Mouse (Mus musculus): ENCODE measurements around the gene Dtnbp1. TPM values are rescaled to one million over a fixed set of nuclear protein-coding genes. Genes with fewer than 3 reads are reported as not detected.
A peak's percentile ranks its signal among the peaks of the same experiment; 100 is the strongest.

Dtnbp1 gene
- polyA plus RNA-seq, 1 experiment, result 56.6 TPM

DNA sequence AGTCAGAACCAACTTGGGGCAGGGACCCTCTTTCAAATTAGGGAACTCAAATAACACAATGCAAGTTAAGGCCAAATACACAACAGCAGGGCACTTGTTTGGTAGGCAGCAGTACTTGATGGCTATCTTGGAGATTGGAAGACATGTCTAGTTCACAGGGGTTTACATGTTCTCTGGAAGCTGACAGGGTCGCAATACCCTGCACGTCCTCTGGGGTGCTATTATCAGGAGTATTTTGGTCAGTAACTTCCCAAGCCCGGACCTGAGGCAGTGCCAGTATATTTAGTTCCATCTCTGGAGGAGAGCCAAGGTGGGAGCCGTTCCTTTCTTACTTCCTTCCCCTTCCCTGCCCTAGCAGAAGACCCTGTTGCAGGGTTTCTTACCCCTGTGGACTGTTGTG, 86.0 kb downstream of the Dtnbp1 start:
- Histone ChIP-seq H3K27ac (ENCODE audit: insufficient read depth, low read length) (no peak overlapping the region), H3K4me3 (ENCODE audit: insufficient read depth, low read length) (no peak overlapping the region), H3K4me1 (ENCODE audit: control insufficient read depth, insufficient read depth, low read length) (peaks cover 4% of the 10 kb centered on the region; the same call in 1 of the 2 replicates)
- TF ChIP-seq POLR2A (IDR thresholded peaks at IDR 0.05; ENCODE audit: low read depth, low read length) (no peak), CTCF (IDR thresholded peaks at IDR 0.05; ENCODE audit: borderline replicate concordance, insufficient read depth, low read length) (no peak)

DNA sequence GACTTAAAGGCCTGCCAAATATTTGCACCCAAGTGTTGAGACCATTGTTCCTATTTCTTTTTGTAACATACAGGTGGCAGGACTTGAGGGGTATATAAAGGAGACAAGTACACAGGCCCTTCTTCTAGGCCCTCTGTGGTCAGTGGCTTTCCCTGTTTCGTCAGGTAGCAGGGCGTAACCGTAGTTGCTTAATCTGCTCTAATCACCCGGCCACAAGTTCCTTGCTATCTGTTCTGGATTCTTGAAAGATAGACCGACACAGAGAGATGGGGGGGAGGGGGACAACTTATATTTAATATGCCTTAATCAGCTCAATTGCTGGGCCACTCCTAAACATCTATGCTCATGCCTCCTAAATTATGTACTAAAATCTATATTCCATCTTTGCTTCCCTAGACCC, 86.6 kb downstream of the Dtnbp1 start:
- Histone ChIP-seq H3K4me1 (ENCODE audit: control insufficient read depth, insufficient read depth, low read length) (peaks cover 4% of the 10 kb centered on the region; the same call in 1 of the 2 replicates), H3K4me3 (ENCODE audit: insufficient read depth, low read length) (no peak overlapping the region), H3K27ac (ENCODE audit: insufficient read depth, low read length) (no peak overlapping the region)
- TF ChIP-seq POLR2A (IDR thresholded peaks at IDR 0.05; ENCODE audit: low read depth, low read length) (no peak), CTCF (IDR thresholded peaks at IDR 0.05; ENCODE audit: borderline replicate concordance, insufficient read depth, low read length) (no peak)

DNA sequence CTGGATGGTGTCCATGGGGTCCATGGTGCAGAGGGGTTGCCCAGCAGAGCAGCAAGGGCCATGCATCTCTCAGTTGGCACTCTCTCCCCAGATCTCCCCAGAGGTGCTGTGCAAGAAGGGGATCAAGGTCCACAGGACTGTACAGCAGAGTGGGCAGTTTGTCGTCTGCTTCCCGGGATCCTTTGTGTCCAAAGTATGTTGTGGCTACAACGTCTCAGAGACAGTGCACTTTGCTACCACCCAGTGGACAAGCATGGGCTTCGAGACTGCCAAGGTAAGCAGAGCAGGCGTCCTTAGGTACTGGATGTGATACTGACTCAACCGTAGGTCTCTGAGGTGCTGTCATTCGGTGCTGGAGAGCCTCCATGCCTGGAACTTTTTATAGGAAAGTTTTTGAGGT, 88.4 kb downstream of the Dtnbp1 start:
- no peak overlapping the region for H3K27ac ChIP-seq (ENCODE audit: insufficient read depth, low read length)
- H3K4me1 ChIP-seq (ENCODE audit: control insufficient read depth, insufficient read depth, low read length), result peaks cover 4% of the 10 kb centered on the region; the same call in 1 of the 2 replicates
- TF ChIP-seq POLR2A (IDR thresholded peaks at IDR 0.05; ENCODE audit: low read depth, low read length) (no peak), CTCF (IDR thresholded peaks at IDR 0.05; ENCODE audit: borderline replicate concordance, insufficient read depth, low read length) (peak; percentile 29; the same call in 1 of the 2 replicates)
- H3K4me3 ChIP-seq (ENCODE audit: insufficient read depth, low read length), result no peak overlapping the region

DNA sequence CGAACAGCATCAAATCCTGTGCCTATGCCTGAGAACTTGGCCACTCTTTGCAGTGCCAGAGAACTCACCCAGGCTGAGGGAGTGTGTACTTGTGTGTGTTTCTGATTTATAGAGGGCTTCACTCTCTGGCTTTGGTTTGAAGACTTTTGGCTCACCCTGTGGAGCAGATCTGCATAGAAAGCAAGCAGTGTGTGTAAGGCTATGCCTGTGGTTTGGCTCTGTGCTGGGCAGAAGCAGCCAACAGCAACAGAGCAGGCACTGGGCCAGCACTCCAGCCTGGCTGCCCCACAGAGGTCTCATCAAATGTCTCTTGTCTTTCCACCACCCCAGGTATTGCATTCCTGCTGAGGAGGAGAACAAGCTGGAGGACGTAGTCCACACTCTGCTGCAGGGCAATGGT, 89.1 kb downstream of the Dtnbp1 start:
- H3K4me1 ChIP-seq (ENCODE audit: control insufficient read depth, insufficient read depth, low read length), result peaks cover 4% of the 10 kb centered on the region; the same call in 1 of the 2 replicates

DNA sequence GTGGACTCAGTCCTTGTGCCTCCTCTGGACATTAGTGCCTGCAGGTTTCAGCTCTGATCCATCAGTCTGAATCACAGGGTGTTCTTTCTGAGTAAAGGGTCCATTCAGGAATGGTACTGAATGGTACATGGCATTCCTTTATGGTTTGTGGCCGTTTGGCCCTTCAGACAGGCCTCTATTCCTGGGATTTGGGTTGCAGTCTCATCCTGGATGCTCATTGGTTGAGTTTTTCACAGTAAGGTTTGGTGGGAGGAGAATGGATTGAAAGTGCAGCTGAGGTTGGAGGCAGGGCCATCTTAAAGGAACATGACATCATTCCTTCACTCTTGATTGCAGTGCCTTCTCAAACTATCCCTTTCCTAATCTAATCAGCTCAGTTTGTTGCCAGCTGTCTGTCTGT, 93.2 kb downstream of the Dtnbp1 start:
- TF ChIP-seq CTCF (IDR thresholded peaks at IDR 0.05; ENCODE audit: borderline replicate concordance, insufficient read depth, low read length) (no peak), POLR2A (IDR thresholded peaks at IDR 0.05; ENCODE audit: low read depth, low read length) (no peak)
- H3K27ac ChIP-seq (ENCODE audit: insufficient read depth, low read length), result no peak overlapping the region
- H3K4me3 ChIP-seq (ENCODE audit: insufficient read depth, low read length), result no peak overlapping the region
- peaks cover 7% of the 10 kb centered on the region; the same call in 1 of the 2 replicates for H3K4me1 ChIP-seq (ENCODE audit: control insufficient read depth, insufficient read depth, low read length)

More for the DNA sequence above, 89.1 kb downstream of the Dtnbp1 start:
- TF ChIP-seq POLR2A (IDR thresholded peaks at IDR 0.05; ENCODE audit: low read depth, low read length), result no peak
- Histone ChIP-seq H3K4me3 (ENCODE audit: insufficient read depth, low read length) (no peak overlapping the region), H3K27ac (ENCODE audit: insufficient read depth, low read length) (no peak overlapping the region)

DNA sequence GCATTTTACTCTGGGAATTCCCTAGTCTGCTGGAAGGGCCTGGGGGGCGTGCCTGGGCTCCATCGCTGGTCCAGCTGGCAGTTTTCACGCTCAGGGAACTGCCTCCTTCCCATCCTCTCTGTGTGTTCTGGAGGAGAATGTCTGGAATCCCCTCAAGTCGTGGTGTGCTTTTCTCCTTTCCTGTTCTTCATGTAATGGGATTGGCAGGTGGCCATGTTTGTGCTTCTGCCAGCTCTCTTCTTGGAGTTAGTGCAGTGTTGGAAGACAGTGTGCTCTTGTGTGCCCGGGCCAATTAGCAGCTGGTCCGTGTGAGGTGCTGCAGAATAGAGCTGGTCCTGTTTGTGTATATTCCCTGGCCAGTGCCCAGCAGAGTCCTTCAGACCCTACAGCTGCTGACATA, 94.2 kb downstream of the Dtnbp1 start:
- TF ChIP-seq CTCF (IDR thresholded peaks at IDR 0.05; ENCODE audit: borderline replicate concordance, insufficient read depth, low read length), result no peak
- no peak for TF ChIP-seq POLR2A (IDR thresholded peaks at IDR 0.05; ENCODE audit: low read depth, low read length)
- Histone ChIP-seq H3K27ac (ENCODE audit: insufficient read depth, low read length) (no peak overlapping the region), H3K4me1 (ENCODE audit: control insufficient read depth, insufficient read depth, low read length) (peaks cover 7% of the 10 kb centered on the region; the same call in 1 of the 2 replicates), H3K4me3 (ENCODE audit: insufficient read depth, low read length) (no peak overlapping the region)

DNA sequence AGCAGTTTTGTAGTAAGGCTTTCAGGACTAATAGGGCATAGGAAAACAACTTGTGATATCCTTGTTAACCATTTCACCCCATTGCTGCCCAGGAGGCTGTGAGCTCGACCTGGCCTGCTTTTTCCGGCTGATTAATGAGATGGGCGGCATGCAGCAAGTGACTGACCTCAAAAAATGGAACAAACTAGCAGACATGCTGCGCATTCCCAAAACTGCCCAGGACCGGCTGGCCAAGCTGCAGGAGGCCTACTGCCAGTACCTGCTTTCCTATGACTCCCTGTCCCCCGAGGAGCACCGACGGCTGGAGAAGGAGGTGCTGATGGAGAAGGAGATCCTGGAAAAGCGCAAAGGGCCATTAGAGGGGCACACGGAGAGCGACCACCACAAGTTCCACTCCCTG, 95.8 kb downstream of the Dtnbp1 start:
- Histone ChIP-seq H3K27ac (ENCODE audit: insufficient read depth, low read length) (no peak overlapping the region), H3K4me1 (ENCODE audit: control insufficient read depth, insufficient read depth, low read length) (peaks cover 2% of the 10 kb centered on the region; the same call in 1 of the 2 replicates), H3K4me3 (ENCODE audit: insufficient read depth, low read length) (no peak overlapping the region)
- no peak for TF ChIP-seq CTCF (IDR thresholded peaks at IDR 0.05; ENCODE audit: borderline replicate concordance, insufficient read depth, low read length)
- no peak for TF ChIP-seq POLR2A (IDR thresholded peaks at IDR 0.05; ENCODE audit: low read depth, low read length)

DNA sequence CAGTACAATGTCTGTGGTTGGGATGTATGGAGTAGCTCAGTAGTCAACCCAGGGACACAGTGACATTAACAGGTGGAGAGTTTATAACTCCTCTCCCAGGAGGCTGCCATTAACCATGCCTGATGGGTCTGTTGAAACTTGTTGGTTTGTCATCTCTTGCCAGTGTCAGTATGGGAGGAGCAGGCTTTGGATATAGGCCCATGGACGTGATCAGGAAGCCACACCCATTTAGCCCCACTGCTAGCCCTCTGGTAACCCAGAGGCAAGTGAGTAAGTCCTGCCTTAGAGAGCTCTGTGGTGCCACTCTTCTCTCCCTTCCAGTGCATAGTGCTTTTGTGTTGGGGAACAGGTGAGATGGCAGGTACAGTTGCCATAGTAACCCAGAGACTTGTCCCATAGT, 97.7 kb downstream of the Dtnbp1 start:
- Histone ChIP-seq H3K27ac (ENCODE audit: insufficient read depth, low read length) (no peak overlapping the region), H3K4me3 (ENCODE audit: insufficient read depth, low read length) (no peak overlapping the region), H3K4me1 (ENCODE audit: control insufficient read depth, insufficient read depth, low read length) (peaks cover 2% of the 10 kb centered on the region; the same call in 1 of the 2 replicates)
- TF ChIP-seq POLR2A (IDR thresholded peaks at IDR 0.05; ENCODE audit: low read depth, low read length), result no peak
- no peak for TF ChIP-seq CTCF (IDR thresholded peaks at IDR 0.05; ENCODE audit: borderline replicate concordance, insufficient read depth, low read length)

DNA sequence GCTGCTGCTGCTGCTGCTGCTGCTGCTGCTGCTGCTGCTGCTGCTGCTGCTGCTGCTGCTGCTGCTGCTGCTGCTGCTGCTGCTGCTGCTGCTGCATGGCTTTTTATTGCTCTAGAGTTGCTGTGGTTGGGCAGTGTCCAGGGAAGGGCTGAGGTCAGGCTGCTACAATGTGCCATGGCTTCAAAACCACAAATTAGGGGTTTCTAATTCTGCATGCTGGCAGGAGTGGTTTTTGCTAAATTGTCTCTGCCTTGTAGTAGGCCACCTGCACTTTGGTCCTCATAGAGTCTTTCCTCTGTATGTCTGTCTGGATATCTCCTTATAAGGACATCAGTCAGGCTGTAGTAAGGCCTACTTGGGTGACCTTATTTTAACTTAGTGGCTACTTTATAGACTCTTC, 98.5 kb downstream of the Dtnbp1 start:
- no peak overlapping the region for H3K27ac ChIP-seq (ENCODE audit: insufficient read depth, low read length)
- H3K4me1 ChIP-seq (ENCODE audit: control insufficient read depth, insufficient read depth, low read length), result peaks cover 2% of the 10 kb centered on the region; the same call in 1 of the 2 replicates
- no peak for TF ChIP-seq POLR2A (IDR thresholded peaks at IDR 0.05; ENCODE audit: low read depth, low read length)
- no peak overlapping the region for H3K4me3 ChIP-seq (ENCODE audit: insufficient read depth, low read length)

DNA sequence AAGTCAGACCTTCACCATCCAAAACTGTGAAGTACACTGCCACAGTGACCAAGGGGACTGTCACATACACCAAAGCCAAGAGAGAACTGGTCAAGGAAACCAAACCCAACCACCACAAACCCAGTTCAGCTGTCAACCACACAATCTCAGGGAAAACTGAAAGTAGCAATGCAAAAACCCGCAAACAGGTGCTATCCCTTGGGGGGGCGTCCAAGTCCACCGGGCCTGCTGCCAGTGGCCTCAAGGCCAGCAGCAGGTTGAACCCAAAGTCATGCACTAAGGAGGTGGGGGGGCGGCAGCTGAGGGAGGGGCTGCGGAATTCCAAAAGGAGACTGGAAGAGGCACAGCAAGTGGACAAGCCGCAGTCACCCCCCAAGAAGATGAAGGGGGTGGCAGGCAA, 99.6 kb downstream of the Dtnbp1 start:
- H3K4me3 ChIP-seq (ENCODE audit: insufficient read depth, low read length), result no peak overlapping the region
- no peak for TF ChIP-seq POLR2A (IDR thresholded peaks at IDR 0.05; ENCODE audit: low read depth, low read length)
- TF ChIP-seq CTCF (IDR thresholded peaks at IDR 0.05; ENCODE audit: borderline replicate concordance, insufficient read depth, low read length), result no peak
- peaks cover under 1% of the 10 kb centered on the region; the same call in 1 of the 2 replicates for H3K4me1 ChIP-seq (ENCODE audit: control insufficient read depth, insufficient read depth, low read length)
- no peak overlapping the region for H3K27ac ChIP-seq (ENCODE audit: insufficient read depth, low read length)

DNA sequence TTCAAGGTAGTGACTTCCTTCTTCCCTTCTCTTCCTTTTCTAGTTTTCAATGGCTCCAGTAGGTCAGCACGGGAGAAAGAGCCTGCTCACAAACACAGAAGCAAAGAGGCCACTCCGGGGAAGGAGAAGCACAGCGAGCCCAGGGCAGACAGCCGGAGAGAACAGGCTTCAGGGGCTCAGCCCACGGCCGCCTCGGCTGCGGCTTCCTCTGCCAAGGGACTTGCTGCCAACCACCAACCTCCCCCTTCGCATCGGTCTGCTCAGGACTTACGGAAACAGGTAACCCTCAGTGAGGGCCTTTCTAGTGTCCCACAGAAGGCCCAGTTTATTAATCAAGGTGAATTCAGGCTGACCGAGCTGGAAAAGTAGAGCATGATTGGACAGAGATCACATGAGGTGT, 105.7 kb downstream of the Dtnbp1 start:
- Histone ChIP-seq H3K4me3 (ENCODE audit: insufficient read depth, low read length) (no peak overlapping the region), H3K27ac (ENCODE audit: insufficient read depth, low read length) (no peak overlapping the region), H3K4me1 (ENCODE audit: control insufficient read depth, insufficient read depth, low read length) (no peaks in the 10 kb centered on the region)
- TF ChIP-seq POLR2A (IDR thresholded peaks at IDR 0.05; ENCODE audit: low read depth, low read length), result no peak
- TF ChIP-seq CTCF (IDR thresholded peaks at IDR 0.05; ENCODE audit: borderline replicate concordance, insufficient read depth, low read length), result no peak
